Mouse (Mus musculus) CD4-positive helper T cell, adult 2 months (primary cell): Measurements from ENCODE around the gene Ky.
A peak's percentile ranks its signal among the peaks of the same experiment; 100 is the strongest.

Experiments
- DNase-seq: peaks from one replicate; pipeline ENCODE4 v3.0.0-alpha.2; 2012; ENCODE audit warnings: low read depth, missing footprints, low spot score

The Ky gene

GRCm38 (mm10) chr9:102502015-102502633 is 3.4 kb upstream of the Ky start:
- no peak for DNase-seq

GRCm38 (mm10) chr9:102504716-102505378 is 703 bp upstream of the Ky start:
- DNase-seq: no peak

- DNase-seq: no peak
These were observed 2.8 kb downstream of the Ky start for GRCm38 (mm10) chr9:102508315-102508714.

- DNase-seq: no peak
These were observed 5.9 kb downstream of the Ky start for GRCm38 (mm10) chr9:102511423-102511822.

- no peak for DNase-seq
These were observed 8.0 kb downstream of the Ky start for GRCm38 (mm10) chr9:102513578-102513977.

- DNase-seq: no peak
These were observed 12.9 kb downstream of the Ky start for GRCm38 (mm10) chr9:102518443-102518842.

GRCm38 (mm10) chr9:102521396-102521795 is 15.8 kb downstream of the Ky start:
- no peak for DNase-seq

- no peak for DNase-seq
These were observed 22.6 kb downstream of the Ky start for GRCm38 (mm10) chr9:102528106-102528505.

GRCm38 (mm10) chr9:102528561-102528960 is 23.0 kb downstream of the Ky start:
- DNase-seq: no peak

- DNase-seq: no peak
These were observed 23.5 kb downstream of the Ky start for GRCm38 (mm10) chr9:102529008-102529407.

GRCm38 (mm10) chr9:102531051-102531892 is 25.7 kb downstream of the Ky start:
- no peak for DNase-seq

- DNase-seq: no peak
These were observed 31.4 kb downstream of the Ky start for GRCm38 (mm10) chr9:102536968-102537367.

GRCm38 (mm10) chr9:102539699-102540098 is 34.1 kb downstream of the Ky start:
- DNase-seq: peak; percentile 89

GRCm38 (mm10) chr9:102541666-102542065 is 36.1 kb downstream of the Ky start:
- DNase-seq: peak; percentile 54

GRCm38 (mm10) chr9:102542540-102542939 is 37.0 kb downstream of the Ky start:
- DNase-seq: peak; percentile 15

GRCm38 (mm10) chr9:102543761-102544115 is 38.2 kb downstream of the Ky start:
- no peak for DNase-seq

- no peak for DNase-seq
These were observed 38.7 kb downstream of the Ky start for GRCm38 (mm10) chr9:102544116-102544772.

GRCm38 (mm10) chr9:102544773-102545366 is 39.3 kb downstream of the Ky start:
- DNase-seq: peak; percentile 69

GRCm38 (mm10) chr9:102545406-102546255 is 40.1 kb downstream of the Ky start:
- no peak for DNase-seq

GRCm38 (mm10) chr9:102546256-102547027 is 40.9 kb downstream of the Ky start:
- no peak for DNase-seq
